Mouse (Mus musculus) G1E (cell line): ENCODE measurements around the gene Tbk1. TPM values are rescaled to one million over a fixed set of nuclear protein-coding genes. Genes with fewer than 3 reads are reported as not detected.

Experiments
- ATAC-seq: 2 replicates; pipeline ENCODE4 v1.8.0; 2016; ENCODE audit warnings: mild to moderate bottlenecking; ENCODE audit not compliant: insufficient number of reproducible peaks, poor library complexity, low FRiP score, severe bottlenecking; ENCODE audit errors: extremely low read depth
- DNase-seq: peaks from one replicate; pipeline ENCODE4 v3.0.0; 2012; ENCODE audit warnings: low spot score
- H3K27me3 ChIP-seq: 2 replicates; pipeline ENCODE4 v1.6.1; 2012; ENCODE audit warnings: mild to moderate bottlenecking, low read length, inconsistent platforms; ENCODE audit not compliant: insufficient read depth
- H3K36me3 ChIP-seq: replicated peaks from 2 replicates; pipeline ENCODE3; 2012; ENCODE audit warnings: mild to moderate bottlenecking, inconsistent platforms
- H3K4me1 ChIP-seq: 2 replicates; pipeline ENCODE4 v1.6.1; 2012; ENCODE audit warnings: low read depth, low read length, inconsistent platforms, mixed read lengths; ENCODE audit not compliant: insufficient read depth
- H3K4me3 ChIP-seq: 2 replicates; pipeline ENCODE4 v1.5.1; 2012; ENCODE audit warnings: low read depth, mild to moderate bottlenecking, inconsistent platforms, low read length, moderate library complexity, mixed read lengths
- H3K9me3 ChIP-seq: replicated peaks from 2 replicates; pipeline ENCODE4 v1.6.1; 2012; ENCODE audit warnings: inconsistent platforms
- CTCF ChIP-seq: IDR thresholded peaks from 2 replicates; pipeline ENCODE4 v1.5.1; 2012; ENCODE audit warnings: low read depth, low read length, inconsistent platforms, mixed read lengths
- GATA1 ChIP-seq: IDR thresholded peaks from 2 replicates; pipeline ENCODE4 v1.6.1; 2012; ENCODE audit warnings: borderline replicate concordance, low read length, inconsistent platforms, mixed read lengths
- GATA2 ChIP-seq: IDR thresholded peaks from 2 replicates; pipeline ENCODE4 v1.6.1; 2012; ENCODE audit warnings: low read depth, low read length, inconsistent platforms, borderline replicate concordance
- POLR2AphosphoS5 ChIP-seq: IDR thresholded peaks from 2 replicates; pipeline ENCODE4 v1.6.1; 2012; ENCODE audit warnings: low read depth, low read length, inconsistent platforms; ENCODE audit not compliant: insufficient replicate concordance
- TAL1 ChIP-seq: conservative IDR thresholded peaks from 2 replicates; pipeline ENCODE4 v1.6.1; 2012; ENCODE audit warnings: low read depth, low read length, inconsistent platforms, mixed read lengths
- polyA plus RNA-seq: library from polyadenylated mRNA; stranded (reverse); fragments of >175 nt; gene quantifications from 2 replicates; pipeline ENCODE4 v1.2.3, GENCODE M21; 2012
- total RNA-seq, 2 experiments: library from RNA; stranded (forward) in 1 of 2; stranded (reverse) in 1 of 2; fragments of 200-1000 nt in 1 of 2; fragments of >200 nt in 1 of 2; fragmentation: Nextera tagmentation in 1 of 2; gene quantifications; 2 replicates each; pipeline ENCODE4 v1.2.3; 2014 to 2017

Tbk1 gene
- total and polyA plus RNA-seq, 3 experiments: 6.8 to 107 (median 96.3) TPM

DNA sequence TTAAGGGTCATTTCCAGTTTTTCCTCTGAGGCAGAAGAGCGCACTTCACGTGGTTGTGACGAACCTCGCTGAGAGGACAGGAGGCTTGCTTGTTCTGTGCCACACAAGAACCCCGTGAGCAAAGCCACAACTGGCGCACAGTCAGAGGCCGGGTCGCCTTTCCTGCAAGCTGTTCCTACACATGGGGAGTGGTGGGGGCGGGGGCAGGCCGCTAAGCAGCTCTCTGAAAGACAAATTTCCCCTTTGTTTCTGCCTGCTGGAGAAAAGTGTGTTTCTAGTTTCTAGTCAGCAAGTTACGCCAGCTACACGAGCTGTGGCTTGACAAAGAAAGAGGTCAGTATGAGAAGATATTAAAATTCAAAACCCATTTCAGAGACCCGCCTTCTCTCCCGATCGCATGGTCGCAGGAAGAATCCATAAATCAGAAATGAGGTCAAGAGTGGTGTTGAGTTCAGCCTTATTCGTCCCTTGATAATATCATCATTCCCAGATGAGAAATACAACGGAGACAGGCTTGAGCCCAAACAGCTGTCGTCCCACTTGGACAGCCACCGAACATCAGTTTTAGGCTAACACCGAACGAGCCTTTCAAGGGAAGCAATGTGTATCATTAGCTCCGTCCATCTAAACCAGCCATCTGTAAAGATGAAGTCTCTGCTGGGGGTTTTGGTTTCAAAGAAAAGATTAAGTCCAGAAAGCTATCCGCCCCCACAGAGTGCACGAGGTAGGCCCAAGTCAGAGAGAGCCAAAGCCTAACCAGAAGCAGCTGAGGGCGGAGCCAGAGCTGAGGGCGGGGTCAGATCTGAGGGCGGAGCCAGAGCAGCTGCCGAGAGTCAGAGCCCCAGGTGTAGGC lies 79.6 kb downstream of the Tbk1 start:
- ATAC-seq (peak; percentile 34; the same call in 1 of the 2 replicates), DNase-seq (no peak)
- TF ChIP-seq POLR2AphosphoS5 (no peak), CTCF (no peak), GATA2 (no peak), TAL1 (no peak), GATA1 (no peak)
- H3K9me3 ChIP-seq: no peaks in the 10 kb centered on the region
- H3K4me3 ChIP-seq: no peak overlapping the region
- peaks cover 13% of the 10 kb centered on the region for H3K27me3 ChIP-seq
- no peaks in the 10 kb centered on the region for H3K36me3 ChIP-seq
- peaks cover 4% of the 10 kb centered on the region; the same call in 1 of the 2 replicates for H3K4me1 ChIP-seq

- TF ChIP-seq GATA1: no peak
- TF ChIP-seq CTCF: no peak
- TF ChIP-seq GATA2: no peak
- no peak for TF ChIP-seq POLR2AphosphoS5
- TF ChIP-seq TAL1: no peak
- ATAC-seq (no peak), DNase-seq (no peak)
- Histone ChIP-seq H3K27me3 (peaks cover 13% of the 10 kb centered on the region), H3K4me1 (peaks cover 4% of the 10 kb centered on the region; the same call in 1 of the 2 replicates), H3K36me3 (no peaks in the 10 kb centered on the region), H3K9me3 (no peaks in the 10 kb centered on the region), H3K4me3 (no peak overlapping the region)
These were observed 80.7 kb downstream of the Tbk1 start for GRCm38 (mm10) chr10:121505929-121506328.

DNA sequence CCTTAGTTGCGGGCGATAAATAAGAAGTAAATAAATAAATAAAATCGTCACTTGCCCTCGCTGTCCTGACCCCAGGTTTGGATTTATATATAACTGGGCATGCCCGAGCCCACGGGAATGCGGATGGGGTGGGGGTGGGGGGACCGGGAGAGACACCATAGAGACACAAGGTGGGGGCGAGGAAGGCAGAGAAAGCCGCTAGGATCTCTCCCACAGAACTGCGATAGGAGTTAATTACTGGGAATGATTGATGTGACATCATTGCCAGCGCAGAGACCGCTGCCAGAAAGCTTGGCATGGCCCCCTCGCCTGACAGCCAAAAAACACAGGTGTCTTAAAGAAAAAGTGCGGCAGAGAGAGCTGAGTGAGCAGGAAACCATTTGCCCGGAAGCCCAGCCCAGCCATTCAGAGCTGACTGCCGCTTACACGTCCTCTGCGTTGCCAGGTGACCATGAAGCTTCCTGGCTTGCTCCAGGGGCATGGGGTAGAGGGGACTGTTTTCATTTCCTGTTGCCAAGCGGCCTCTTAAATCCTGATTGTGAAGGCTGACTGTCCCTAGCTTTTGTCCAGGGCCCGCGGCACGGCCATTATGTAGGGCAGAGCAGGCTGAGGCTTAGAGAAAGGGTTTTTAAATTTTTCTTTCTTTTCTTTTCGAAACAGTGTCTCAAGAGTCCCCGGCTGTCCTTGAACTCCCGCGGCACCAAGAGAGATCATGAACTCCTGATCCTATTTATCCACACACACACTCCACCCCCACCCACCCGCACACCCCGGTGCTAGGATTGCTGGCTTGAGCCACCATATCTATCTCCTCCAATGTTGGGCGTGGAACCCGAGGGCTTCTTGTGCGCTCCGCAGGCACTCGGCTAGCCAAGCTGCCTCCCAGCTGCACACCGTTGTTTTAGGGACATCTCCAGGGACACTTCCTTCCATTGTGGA lies 81.3 kb downstream of the Tbk1 start:
- peaks cover 11% of the 10 kb centered on the region for H3K27me3 ChIP-seq
- TF ChIP-seq GATA1 (no peak), CTCF (no peak), GATA2 (no peak), POLR2AphosphoS5 (no peak), TAL1 (no peak)
- H3K9me3 ChIP-seq: no peaks in the 10 kb centered on the region
- DNase-seq: no peak
- no peak for ATAC-seq
- H3K4me1 ChIP-seq: peaks cover 4% of the 10 kb centered on the region; the same call in 1 of the 2 replicates
- no peak overlapping the region for H3K4me3 ChIP-seq
- H3K36me3 ChIP-seq: no peaks in the 10 kb centered on the region

GRCm38 (mm10) chr10:121501160-121501559 lies 85.4 kb downstream of the Tbk1 start:
- TF ChIP-seq GATA2 (no peak), GATA1 (no peak), CTCF (no peak), POLR2AphosphoS5 (no peak), TAL1 (no peak)
- Histone ChIP-seq H3K9me3 (no peaks in the 10 kb centered on the region), H3K4me3 (no peak overlapping the region), H3K27me3 (peaks cover 3% of the 10 kb centered on the region; the same call in 1 of the 2 replicates), H3K36me3 (no peaks in the 10 kb centered on the region), H3K4me1 (peaks cover 4% of the 10 kb centered on the region; the same call in 1 of the 2 replicates)
- no peak for ATAC-seq
- no peak for DNase-seq

DNA sequence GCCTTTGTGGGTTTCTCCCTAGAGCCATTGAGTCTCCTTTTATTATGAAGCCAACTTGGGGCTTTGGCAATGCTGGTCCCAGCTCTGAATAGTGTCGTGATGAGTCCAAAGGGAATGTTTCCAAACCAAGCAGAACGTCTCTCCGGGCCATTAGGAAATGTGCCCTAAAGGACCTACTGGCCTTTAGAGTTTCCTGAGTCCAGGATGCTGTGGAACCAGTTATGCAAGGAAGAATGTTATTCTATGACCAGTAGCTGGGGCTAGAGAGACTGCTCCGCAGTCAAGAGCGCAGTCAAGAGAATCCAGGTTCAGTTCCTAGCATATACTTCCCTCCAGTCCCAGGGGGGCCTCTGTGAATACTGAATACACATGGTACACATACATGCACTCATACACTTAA lies 86.6 kb downstream of the Tbk1 start:
- Histone ChIP-seq H3K4me3 (no peak overlapping the region), H3K27me3 (peaks cover under 1% of the 10 kb centered on the region; the same call in 1 of the 2 replicates), H3K9me3 (no peaks in the 10 kb centered on the region), H3K36me3 (no peaks in the 10 kb centered on the region), H3K4me1 (no peaks in the 10 kb centered on the region)
- ATAC-seq (no peak), DNase-seq (no peak)
- no peak for TF ChIP-seq TAL1
- TF ChIP-seq CTCF: no peak
- no peak for TF ChIP-seq GATA2
- TF ChIP-seq GATA1: no peak
- TF ChIP-seq POLR2AphosphoS5: no peak

- no peak overlapping the region for H3K4me3 ChIP-seq
- no peaks in the 10 kb centered on the region for H3K9me3 ChIP-seq
- TF ChIP-seq CTCF (no peak), GATA2 (no peak), GATA1 (no peak), POLR2AphosphoS5 (no peak), TAL1 (no peak)
- DNase-seq: no peak
- no peaks in the 10 kb centered on the region for H3K36me3 ChIP-seq
- no peaks in the 10 kb centered on the region for H3K4me1 ChIP-seq
- ATAC-seq: no peak
- peaks cover 3% of the 10 kb centered on the region; the same call in 1 of the 2 replicates for H3K27me3 ChIP-seq
These were observed 87.5 kb downstream of the Tbk1 start for GRCm38 (mm10) chr10:121499063-121499462.
